In the genomic region with DNA sequence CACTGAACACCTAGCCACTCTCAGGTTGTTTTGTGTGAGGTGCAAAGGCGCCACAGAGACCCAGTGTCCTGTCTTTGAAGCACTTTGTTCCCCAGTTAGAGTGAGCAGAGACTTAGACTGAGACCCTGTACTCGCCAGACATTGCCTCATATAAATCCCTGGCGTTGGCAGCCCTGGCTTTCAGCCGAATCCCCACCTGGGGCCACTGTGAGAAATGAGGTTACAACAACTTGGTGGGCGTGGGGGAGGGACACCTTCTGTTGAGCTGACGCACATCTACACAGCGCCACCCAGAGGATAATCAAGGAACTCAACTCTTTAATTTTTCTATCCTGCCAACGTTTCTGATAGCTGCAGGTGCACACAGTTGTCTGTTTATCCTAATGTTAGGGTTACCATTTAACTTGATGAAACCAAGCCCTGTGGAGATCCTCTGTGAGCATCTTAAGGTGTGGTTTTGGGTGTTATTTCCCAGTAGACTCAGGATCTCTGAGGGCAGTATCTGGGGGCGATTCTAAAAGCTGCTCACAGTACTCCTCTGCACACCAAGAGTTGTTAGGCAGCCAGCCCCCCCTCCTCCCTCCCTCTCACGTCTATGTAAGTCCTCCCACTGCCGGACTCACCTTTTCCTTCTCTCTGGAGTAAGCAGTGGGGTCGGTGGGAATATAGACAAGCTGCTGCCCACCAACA, we compare ENCODE assay signal across 9 mouse cellular contexts. TPM values are rescaled to one million over a fixed set of nuclear protein-coding genes. Genes with fewer than 3 reads are reported as not detected.
DNase-seq lines count a peak whose midpoint lies in the region; ATAC-seq and TF ChIP-seq lines count a peak whose summit lies in the region.
"Had no signal": no experiment of that assay in that cellular context is flagged by ENCODE, and none has a peak within 500 bp of the region (broad histone marks: within the 10 kb centered on the region; RNA-seq: fewer than 3 reads in every experiment).

No protein-coding gene starts in this region.

- no peaks in the 10 kb centered on the region for H3K4me1 ChIP-seq in lung, adult 2 months (ENCODE audit: control insufficient read depth, insufficient read depth, low read length)
- no peaks in the 10 kb centered on the region for H3K4me1 ChIP-seq in forebrain, postnatal 0 days (ENCODE audit: insufficient read depth)
- peaks cover 9% of the 10 kb centered on the region for H3K4me1 ChIP-seq in neural tube, embryonic 15.5 days

- H3K9ac ChIP-seq in forebrain, postnatal 0 days: no peak overlapping the region
- no peak overlapping the region for H3K9ac ChIP-seq in neural tube, embryonic 15.5 days (replicated peaks)

- peak; percentile 51 for ATAC-seq in forebrain, postnatal 0 days
- peak; percentile 70 for ATAC-seq in neural tube, embryonic 15.5 days (ENCODE audit: low FRiP score)

- intact Hi-C loops in left cerebral cortex, postnatal 14 days (cut with DNase I): loop anchor here (5.0 kb wide), 1 partner anchor 87 kb away; no protein-coding TSS in a partner anchor

- H3K27me3 ChIP-seq in forebrain, postnatal 0 days (ENCODE audit: insufficient read depth, low read length): no peaks in the 10 kb centered on the region
- no peaks in the 10 kb centered on the region for H3K27me3 ChIP-seq in neural tube, embryonic 15.5 days (replicated peaks)

- no peak for TF ChIP-seq POLR2A in lung, adult 2 months (IDR thresholded peaks at IDR 0.05; ENCODE audit: borderline replicate concordance, extremely low read depth, low read depth, low read length)

- 31% methylated on average over 12 of the region's 12 CpGs for WGBS in lung, adult 2 months
- 19% methylated on average over 12 of the region's 12 CpGs for whole genome bisulfite sequencing in forebrain, postnatal 0 days
- 25% methylated on average over 12 of the region's 12 CpGs for whole genome bisulfite sequencing in neural tube, embryonic 15.5 days

- H3K4me3 ChIP-seq in lung, adult 2 months (replicated peaks; ENCODE audit: extremely low read depth, low read depth, low read length): no peak overlapping the region
- no peak overlapping the region for H3K4me3 ChIP-seq in forebrain, postnatal 0 days (ENCODE audit: low read depth, low read length)
- H3K4me3 ChIP-seq in neural tube, embryonic 15.5 days (replicated peaks): no peak overlapping the region

- DNase-seq in lung, adult 2 months: no peak
- no peak for DNase-seq in lung, postnatal 14 days
- peak; percentile 4 for DNase-seq in cerebellum, adult 8-10 months
- DNase-seq in forebrain, postnatal 0 days: peak; percentile 86
- peak; percentile 74 to 86 for DNase-seq in left cerebral cortex, postnatal 14 days (ENCODE audit: low spot score in 2 of 2)
- no peak for DNase-seq in thymus, adult 18-20 months
- DNase-seq in kidney, postnatal 25 days: no peak

- peak overlapping the region; percentile 26 for H3K4me2 ChIP-seq in forebrain, postnatal 0 days (ENCODE audit: low read depth)
- H3K4me2 ChIP-seq in neural tube, embryonic 15.5 days: peak overlapping the region; percentile 9; the same call in 1 of the 2 replicates

- H3K9me3 ChIP-seq in forebrain, postnatal 0 days (ENCODE audit: low read length): no peaks in the 10 kb centered on the region
- H3K9me3 ChIP-seq in neural tube, embryonic 15.5 days (replicated peaks): no peaks in the 10 kb centered on the region

- TF ChIP-seq CTCF in lung, adult 2 months (IDR thresholded peaks at IDR 0.05; ENCODE audit: insufficient read depth, low read length): peak; percentile 15; the same call in 1 of the 2 replicates
- TF ChIP-seq CTCF in forebrain, postnatal 0 days (IDR thresholded peaks at IDR 0.05; ENCODE audit: low read depth): peak; percentile 76

- peak overlapping the region; percentile 80 for H3K27ac ChIP-seq in forebrain, postnatal 0 days (ENCODE audit: low read depth, low read length)
- H3K27ac ChIP-seq in neural tube, embryonic 15.5 days (replicated peaks): peak overlapping the region; percentile 30; the same call in 1 of the 2 replicates

- H3K36me3 ChIP-seq in forebrain, postnatal 0 days (ENCODE audit: insufficient read depth): no peaks in the 10 kb centered on the region
- H3K36me3 ChIP-seq in neural tube, embryonic 15.5 days: no peaks in the 10 kb centered on the region

RNA-seq across cellular contexts. Expression of gene Itprid1, which starts 32.6 kb away (rescaled TPM):
- polyA plus RNA-seq in lung, adult 2 months (2012; rRNA removed): 1.9 and 3.0 TPM in 2 replicates
- total RNA-seq in forebrain, postnatal 0 days (2014; rRNA removed): 0.81 and 1.8 TPM in 2 replicates
- polyA plus RNA-seq in forebrain, postnatal 0 days (2015; fragmentation: Nextera tagmentation; extraction: Ambion mirVana): 0.36 and 0.79 TPM in 2 replicates
- total RNA-seq in left cerebral cortex, postnatal 14 days (2021): 1 to 10 TPM; 1.4 to 1.8 TPM
- polyA plus RNA-seq in neural tube, embryonic 15.5 days (2015; fragmentation: Nextera tagmentation; extraction: Ambion mirVana): 0.09 TPM in 1 of 2 replicates, not detected in the other
- total RNA-seq: liver, adult 2 months had no signal
- polyA plus RNA-seq: liver, adult 2 months had no signal

Comparison
In these comparisons a context has a peak if more than half of its experiments do, and no peak if none do; other contexts are left out.
1. DNase-seq: peak in cerebellum, adult 8-10 months (single experiment), forebrain, postnatal 0 days (single experiment) and left cerebral cortex, postnatal 14 days (2 of 2); none in lung, adult 2 months (single experiment), lung, postnatal 14 days (single experiment), thymus, adult 18-20 months (0 of 2) and kidney, postnatal 25 days (0 of 2).